Mouse (Mus musculus): ENCODE results near the gene Gpa33. TPM values are rescaled to one million over a fixed set of nuclear protein-coding genes. Genes with fewer than 3 reads are reported as not detected.
A peak's percentile ranks its signal among the peaks of the same experiment; 100 is the strongest.

Gene Gpa33
- polyA plus RNA-seq, 1 experiment, result 0.37 TPM

DNA sequence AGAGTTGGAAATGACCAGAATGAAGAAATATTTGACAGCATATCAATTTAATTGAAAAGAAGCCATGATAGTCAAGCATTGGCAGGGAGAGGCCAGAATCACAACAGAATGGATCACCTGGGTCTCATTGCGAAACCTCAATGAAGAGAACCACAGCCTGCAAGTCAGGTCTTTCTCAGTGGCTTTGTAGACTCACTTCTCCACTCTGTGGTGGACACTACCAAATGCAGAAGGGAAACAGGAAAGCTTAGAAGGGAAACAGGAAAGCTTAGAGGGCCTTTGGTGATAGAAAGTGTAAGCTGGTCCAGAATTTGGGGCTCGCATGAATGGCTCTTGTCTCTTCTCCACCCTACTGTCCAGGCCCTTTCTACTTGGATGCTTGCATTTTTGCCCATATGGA is 31.9 kb upstream of the Gpa33 start:
- H3K4me3 ChIP-seq (ENCODE audit: insufficient read depth, poor library complexity, severe bottlenecking), result no peak overlapping the region
- H3ac ChIP-seq (ENCODE audit: control insufficient read depth, insufficient read length, low read depth), result no peak overlapping the region
- H3K79me3 ChIP-seq (ENCODE audit: low read depth), result no peaks in the 10 kb centered on the region
- H3K36me3 ChIP-seq (ENCODE audit: control insufficient read depth, insufficient read depth), result no peaks in the 10 kb centered on the region
- TF ChIP-seq CTCF (IDR thresholded peaks at IDR 0.05; ENCODE audit: control insufficient read depth, insufficient read depth, insufficient read length) (no peak), MYOG (IDR thresholded peaks at IDR 0.05; ENCODE audit: control insufficient read depth, extremely low read depth, insufficient read length) (no peak), MAX (IDR thresholded peaks at IDR 0.05) (no peak), CEBPB (IDR thresholded peaks at IDR 0.05; ENCODE audit: low read depth) (peak; percentile 31)
- H3K79me2 ChIP-seq (ENCODE audit: control insufficient read depth, insufficient read depth), result no peaks in the 10 kb centered on the region
- H3K27me3 ChIP-seq (ENCODE audit: control insufficient read depth, insufficient read depth, insufficient read length), result no peaks in the 10 kb centered on the region

DNA sequence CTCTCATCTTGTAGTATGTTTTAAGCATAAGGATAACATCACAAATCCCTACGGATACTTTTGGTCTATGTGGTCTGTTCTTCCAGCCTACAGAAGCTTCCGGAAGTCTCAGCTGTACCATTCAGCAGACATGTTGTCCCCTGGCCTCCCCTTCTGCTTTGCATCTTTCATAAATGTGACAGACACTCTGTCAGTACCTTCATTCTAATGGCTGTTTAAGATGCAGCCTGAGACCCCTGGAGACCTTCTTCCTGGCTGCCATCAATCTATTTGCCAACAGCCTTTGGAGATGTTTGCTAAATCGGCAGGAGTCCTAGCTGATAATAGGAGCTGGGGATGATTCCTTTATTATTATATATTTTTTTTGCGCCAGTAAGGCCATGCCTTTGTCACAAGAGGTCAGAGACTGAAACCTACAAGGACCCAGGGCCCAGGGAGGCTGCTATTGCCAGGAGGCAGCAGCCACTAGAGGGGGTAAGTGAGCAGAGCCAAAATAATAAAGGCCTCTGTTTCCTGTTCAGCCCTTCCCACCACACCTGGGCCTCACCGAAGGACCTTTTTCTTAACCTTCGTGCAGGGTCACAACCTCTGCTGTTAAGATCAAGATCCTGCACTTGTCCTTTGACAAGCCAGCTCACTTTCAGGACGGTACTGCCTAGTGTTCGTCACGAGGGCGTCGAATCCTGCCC is 27.0 kb upstream of the Gpa33 start:
- H3K79me2 ChIP-seq (ENCODE audit: control insufficient read depth, insufficient read depth), result no peaks in the 10 kb centered on the region
- H3K79me3 ChIP-seq (ENCODE audit: low read depth), result no peaks in the 10 kb centered on the region
- H3K27me3 ChIP-seq (ENCODE audit: control insufficient read depth, insufficient read depth, insufficient read length), result no peaks in the 10 kb centered on the region
- no peak overlapping the region for H3K4me3 ChIP-seq (ENCODE audit: insufficient read depth, poor library complexity, severe bottlenecking)
- no peak overlapping the region for H3ac ChIP-seq (ENCODE audit: control insufficient read depth, insufficient read length, low read depth)
- H3K36me3 ChIP-seq (ENCODE audit: control insufficient read depth, insufficient read depth), result no peaks in the 10 kb centered on the region
- TF ChIP-seq CTCF (IDR thresholded peaks at IDR 0.05; ENCODE audit: control insufficient read depth, insufficient read depth, insufficient read length) (peak; percentile 26), MYOD1 (IDR thresholded peaks at IDR 0.05; ENCODE audit: control insufficient read depth, insufficient read length, low read depth) (no peak)

DNA sequence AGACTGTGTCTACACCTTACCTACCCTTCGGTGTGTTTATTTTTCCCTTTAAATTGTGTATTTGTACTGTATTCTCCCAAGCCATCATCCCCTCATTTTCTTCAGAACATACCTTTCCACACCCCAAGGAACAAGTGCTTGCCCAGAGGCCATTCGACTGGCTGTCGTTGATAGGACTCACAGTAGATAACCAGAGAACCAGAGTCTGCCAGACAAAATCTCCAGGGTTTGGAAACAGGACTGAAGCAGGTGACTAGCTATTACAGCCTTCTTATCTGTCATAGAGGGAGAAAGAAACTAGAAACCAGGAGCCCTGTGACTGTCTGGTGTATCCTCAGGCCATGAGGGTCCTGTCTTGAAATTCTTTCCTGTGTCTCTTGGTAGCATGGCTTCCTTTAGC is 25.2 kb upstream of the Gpa33 start:
- TF ChIP-seq CTCF (IDR thresholded peaks at IDR 0.05; ENCODE audit: control insufficient read depth, insufficient read depth, insufficient read length) (no peak), CEBPB (IDR thresholded peaks at IDR 0.05; ENCODE audit: low read depth) (no peak), USF1 (IDR thresholded peaks at IDR 0.05; ENCODE audit: low read depth) (no peak), MYOD1 (IDR thresholded peaks at IDR 0.05; ENCODE audit: control insufficient read depth, insufficient read length, low read depth) (no peak), FOSL1 (IDR thresholded peaks at IDR 0.05; ENCODE audit: insufficient read depth, low read length, poor library complexity, severe bottlenecking) (no peak), MYOG (IDR thresholded peaks at IDR 0.05; ENCODE audit: control insufficient read depth, extremely low read depth, insufficient read length) (no peak), MAX (IDR thresholded peaks at IDR 0.05) (no peak)
- Histone ChIP-seq H3ac (ENCODE audit: control insufficient read depth, insufficient read length, low read depth) (no peak overlapping the region), H3K4me3 (ENCODE audit: insufficient read depth, poor library complexity, severe bottlenecking) (no peak overlapping the region), H3K36me3 (ENCODE audit: control insufficient read depth, insufficient read depth) (no peaks in the 10 kb centered on the region), H3K27me3 (ENCODE audit: control insufficient read depth, insufficient read depth, insufficient read length) (no peaks in the 10 kb centered on the region), H3K79me3 (ENCODE audit: low read depth) (no peaks in the 10 kb centered on the region), H3K79me2 (ENCODE audit: control insufficient read depth, insufficient read depth) (no peaks in the 10 kb centered on the region)

DNA sequence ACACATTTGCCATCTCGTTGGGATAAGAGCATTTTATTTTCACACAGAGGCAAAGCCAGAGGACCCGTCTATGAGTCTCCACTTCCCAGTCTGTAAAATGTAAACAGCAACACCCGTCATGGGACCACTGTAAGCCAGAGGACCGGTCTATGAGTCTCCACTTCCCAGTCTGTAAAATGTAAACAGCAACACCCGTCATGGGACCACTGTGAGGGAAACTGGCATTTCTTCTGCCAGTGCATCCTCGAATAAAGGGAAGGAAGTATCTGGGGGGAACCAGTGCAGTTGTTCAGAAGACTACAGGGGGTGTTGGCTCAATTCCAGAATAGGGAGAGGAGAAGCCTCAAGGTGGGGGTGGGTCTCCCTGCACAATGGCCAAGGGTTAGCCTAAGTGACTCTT is 24.6 kb upstream of the Gpa33 start:
- Histone ChIP-seq H3ac (ENCODE audit: control insufficient read depth, insufficient read length, low read depth) (no peak overlapping the region), H3K27me3 (ENCODE audit: control insufficient read depth, insufficient read depth, insufficient read length) (no peaks in the 10 kb centered on the region), H3K79me3 (ENCODE audit: low read depth) (no peaks in the 10 kb centered on the region), H3K4me3 (ENCODE audit: insufficient read depth, poor library complexity, severe bottlenecking) (no peak overlapping the region), H3K36me3 (ENCODE audit: control insufficient read depth, insufficient read depth) (no peaks in the 10 kb centered on the region), H3K79me2 (ENCODE audit: control insufficient read depth, insufficient read depth) (no peaks in the 10 kb centered on the region)
- TF ChIP-seq USF1 (IDR thresholded peaks at IDR 0.05; ENCODE audit: low read depth), result no peak
- no peak for TF ChIP-seq MAX (IDR thresholded peaks at IDR 0.05)
- TF ChIP-seq MYOG (IDR thresholded peaks at IDR 0.05; ENCODE audit: control insufficient read depth, extremely low read depth, insufficient read length), result no peak

DNA sequence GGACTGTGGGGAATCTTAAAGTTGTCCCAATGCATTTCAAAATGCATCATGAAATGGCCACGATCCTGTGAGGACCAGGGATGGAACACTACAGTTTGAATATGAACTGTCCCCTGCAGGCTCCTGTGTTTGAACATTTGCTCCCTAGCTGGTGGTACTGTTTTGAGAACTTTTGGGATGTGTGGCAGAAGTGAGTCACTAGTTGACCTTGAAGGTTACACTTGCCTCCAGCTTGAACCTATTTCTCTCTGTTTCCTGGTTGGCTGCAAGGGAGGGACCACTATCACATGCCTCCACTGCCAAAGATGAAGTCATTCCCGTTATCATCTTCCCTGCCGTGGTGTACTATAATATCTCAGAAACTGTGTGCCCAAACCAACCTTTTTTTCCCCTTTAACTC is 15.1 kb upstream of the Gpa33 start:
- Histone ChIP-seq H3K4me3 (ENCODE audit: insufficient read depth, poor library complexity, severe bottlenecking) (no peak overlapping the region), H3K27me3 (ENCODE audit: control insufficient read depth, insufficient read depth, insufficient read length) (no peaks in the 10 kb centered on the region), H3ac (ENCODE audit: control insufficient read depth, insufficient read length, low read depth) (no peak overlapping the region), H3K36me3 (ENCODE audit: control insufficient read depth, insufficient read depth) (no peaks in the 10 kb centered on the region), H3K79me3 (ENCODE audit: low read depth) (no peaks in the 10 kb centered on the region), H3K79me2 (ENCODE audit: control insufficient read depth, insufficient read depth) (no peaks in the 10 kb centered on the region)
- no peak for TF ChIP-seq MYOG (IDR thresholded peaks at IDR 0.05; ENCODE audit: control insufficient read depth, extremely low read depth, insufficient read length)
- no peak for TF ChIP-seq FOSL1 (IDR thresholded peaks at IDR 0.05; ENCODE audit: insufficient read depth, low read length, poor library complexity, severe bottlenecking)
- TF ChIP-seq USF1 (IDR thresholded peaks at IDR 0.05; ENCODE audit: low read depth), result no peak
- no peak for TF ChIP-seq CTCF (IDR thresholded peaks at IDR 0.05; ENCODE audit: control insufficient read depth, insufficient read depth, insufficient read length)
- no peak for TF ChIP-seq CEBPB (IDR thresholded peaks at IDR 0.05; ENCODE audit: low read depth)
- no peak for TF ChIP-seq MYOD1 (IDR thresholded peaks at IDR 0.05; ENCODE audit: control insufficient read depth, insufficient read length, low read depth)
- TF ChIP-seq MAX (IDR thresholded peaks at IDR 0.05), result no peak

DNA sequence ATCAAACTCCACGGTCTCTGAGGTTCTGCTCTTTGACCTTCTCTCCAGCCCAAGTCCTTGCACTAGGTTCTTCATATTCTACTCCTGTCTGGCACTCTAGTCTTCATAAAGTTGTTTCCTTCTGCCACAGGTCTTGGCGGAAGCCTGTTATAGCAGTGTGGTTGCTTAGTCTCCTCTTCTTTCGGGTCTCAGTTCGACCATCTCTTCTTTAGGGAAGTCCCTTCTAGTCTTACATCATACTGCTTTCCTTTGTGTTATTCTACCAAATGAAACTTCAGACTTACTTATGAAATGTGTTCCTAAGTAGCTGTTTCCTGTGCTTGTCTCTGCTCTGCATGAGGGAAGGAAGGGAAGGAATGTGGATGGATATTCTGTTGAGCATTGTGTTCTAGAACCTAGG is 14.3 kb upstream of the Gpa33 start:
- H3K79me3 ChIP-seq (ENCODE audit: low read depth), result no peaks in the 10 kb centered on the region
- H3K79me2 ChIP-seq (ENCODE audit: control insufficient read depth, insufficient read depth), result no peaks in the 10 kb centered on the region
- no peaks in the 10 kb centered on the region for H3K36me3 ChIP-seq (ENCODE audit: control insufficient read depth, insufficient read depth)
- no peak overlapping the region for H3K4me3 ChIP-seq (ENCODE audit: insufficient read depth, poor library complexity, severe bottlenecking)
- H3ac ChIP-seq (ENCODE audit: control insufficient read depth, insufficient read length, low read depth), result no peak overlapping the region
- no peaks in the 10 kb centered on the region for H3K27me3 ChIP-seq (ENCODE audit: control insufficient read depth, insufficient read depth, insufficient read length)
- TF ChIP-seq CEBPB (IDR thresholded peaks at IDR 0.05; ENCODE audit: low read depth) (no peak), FOSL1 (IDR thresholded peaks at IDR 0.05; ENCODE audit: insufficient read depth, low read length, poor library complexity, severe bottlenecking) (no peak), MAX (IDR thresholded peaks at IDR 0.05) (no peak), CTCF (IDR thresholded peaks at IDR 0.05; ENCODE audit: control insufficient read depth, insufficient read depth, insufficient read length) (no peak), MYOG (IDR thresholded peaks at IDR 0.05; ENCODE audit: control insufficient read depth, extremely low read depth, insufficient read length) (no peak), USF1 (IDR thresholded peaks at IDR 0.05; ENCODE audit: low read depth) (no peak), MYOD1 (IDR thresholded peaks at IDR 0.05; ENCODE audit: control insufficient read depth, insufficient read length, low read depth) (no peak)

Measured in C2C12 (cell line).